Mouse (Mus musculus) heart, postnatal 0 days (tissue): Measurements from ENCODE around the gene Krtap5-1.

Experiments used
- CTCF ChIP-seq: IDR thresholded peaks from 2 replicates; pipeline ENCODE4 v1.5.1; 2016; ENCODE audit warnings: antibody characterized with exemption, control low read depth, low read depth
- EP300 ChIP-seq: IDR thresholded peaks from 2 replicates; pipeline ENCODE4 v1.6.1; 2016; ENCODE audit warnings: antibody characterized with exemption, low read depth

DNA sequence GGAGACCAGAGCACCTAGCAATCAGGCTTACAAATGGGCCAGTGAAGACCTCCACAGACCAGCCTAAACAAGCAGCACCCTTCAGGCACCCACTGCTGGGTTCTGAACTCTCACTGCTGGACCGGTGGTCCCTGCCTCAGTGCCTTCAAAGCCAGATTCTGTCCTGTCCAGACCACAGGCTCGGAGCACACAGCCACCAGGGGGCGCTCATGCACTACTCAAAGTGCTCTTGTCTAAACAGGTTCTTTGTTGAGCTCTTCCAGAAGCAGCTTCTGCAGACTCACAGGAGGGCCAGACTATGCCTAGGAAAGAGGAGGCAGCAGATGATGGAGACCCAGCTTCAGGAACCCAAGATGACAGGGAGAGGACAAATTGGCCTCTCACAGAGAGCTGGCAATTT, 37.3 kb upstream of the Krtap5-1 start:
- TF ChIP-seq CTCF (peak; percentile 96), EP300 (no peak)
